Mouse (Mus musculus) mouse trophoblast stem cell (cell line): ENCODE measurements around the gene Gm11011.
"Not testable (repeated sequence)": the region's sequence is repeated elsewhere in the genome, so short reads cannot be mapped to it uniquely, and the experiment has no call there.

Experiments
- in situ Hi-C, 2 experiments: fragments of 300-500 bp; cut with MseI, MboI; formaldehyde crosslinking; loops; 2 replicates in 1 of 2; 3 replicates in 1 of 2; pipeline ENCODE4 v1.15.1; 2025

The Gm11011 gene

GRCm38 (mm10) chr2:169587645-169588044 is at the start of gene Gm11011:
Gene Gm11011 (minus strand): TSS chr2:169587745.
- in situ Hi-C loops: not testable (repeated sequence)

DNA sequence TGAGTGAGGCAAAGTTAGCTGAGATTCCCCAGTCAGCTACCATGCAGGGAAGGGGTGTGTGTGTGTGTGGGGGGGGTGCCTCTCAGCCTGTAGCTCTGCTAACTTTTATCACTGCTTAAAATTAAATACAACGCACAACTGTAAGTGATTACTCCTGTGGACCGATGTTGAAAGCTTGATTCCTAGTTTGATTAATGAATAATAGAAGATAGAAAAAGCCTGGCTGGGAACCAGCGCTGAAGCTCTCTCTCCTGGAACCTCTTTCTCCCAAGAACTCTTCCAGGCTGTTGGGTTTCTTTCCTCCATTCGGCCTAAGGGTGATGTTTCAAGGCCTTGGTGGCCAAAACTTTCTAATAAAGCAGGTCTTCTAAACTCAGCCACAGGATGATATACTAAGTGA is 48.9 kb upstream of the Gm11011 start:
- in situ Hi-C loops: no loop called here

- in situ Hi-C loops: no loop called here
Measured at GRCm38 (mm10) chr2:169635428-169635827, 47.9 kb upstream of the Gm11011 start.

GRCm38 (mm10) chr2:169634619-169635382 is 47.3 kb upstream of the Gm11011 start:
- in situ Hi-C loops: no loop called here

DNA sequence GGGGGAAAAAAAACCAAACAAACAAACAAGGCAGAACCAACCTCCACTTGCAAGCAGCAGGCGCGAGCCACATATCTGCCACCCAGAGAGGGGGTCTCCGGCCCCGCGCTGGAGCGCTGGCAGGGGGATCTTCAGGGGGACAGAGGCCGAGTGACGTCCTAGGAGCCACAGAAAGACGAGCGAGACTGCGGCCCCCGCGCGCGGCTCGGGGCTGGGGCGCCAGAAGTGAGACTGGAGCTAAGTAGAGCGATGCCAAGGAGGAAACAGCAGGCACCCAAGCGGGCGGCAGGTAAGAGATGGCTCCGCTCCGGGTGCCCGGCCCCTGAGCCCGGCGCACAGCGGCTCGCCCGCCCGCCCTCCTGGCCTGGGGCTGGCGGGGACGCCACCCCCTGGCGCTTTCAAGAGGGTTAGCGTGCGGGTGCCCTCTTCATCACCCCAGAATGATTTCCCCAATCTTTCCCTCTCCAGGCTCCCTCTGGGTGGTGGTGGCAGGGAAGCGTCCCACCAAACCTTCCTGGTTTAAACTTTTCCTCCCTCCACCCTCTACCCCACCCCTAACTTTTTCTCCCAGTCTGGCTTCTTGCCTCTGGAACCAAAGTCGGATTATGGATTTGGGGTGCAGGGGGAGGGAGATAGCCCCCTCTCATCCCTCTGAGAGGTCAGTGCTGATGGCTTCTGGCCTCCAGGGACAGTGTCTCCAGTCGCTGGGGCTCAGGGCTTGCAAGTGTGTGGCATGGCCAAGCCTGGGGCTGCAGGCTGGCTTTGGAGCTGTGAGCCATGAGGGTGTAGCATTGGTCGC is 46.1 kb upstream of the Gm11011 start:
- in situ Hi-C loops: no loop called here

- in situ Hi-C loops: no loop called here
Measured at GRCm38 (mm10) chr2:169632338-169633151, 45.0 kb upstream of the Gm11011 start, which contains the start of gene Tshz2. Gene Tshz2 (plus strand): TSS chr2:169633013.

- in situ Hi-C loops: no loop called here
Measured at GRCm38 (mm10) chr2:169630070-169630469, 42.5 kb upstream of the Gm11011 start.

GRCm38 (mm10) chr2:169621201-169621710 is 33.7 kb upstream of the Gm11011 start:
- in situ Hi-C loops: no loop called here

DNA sequence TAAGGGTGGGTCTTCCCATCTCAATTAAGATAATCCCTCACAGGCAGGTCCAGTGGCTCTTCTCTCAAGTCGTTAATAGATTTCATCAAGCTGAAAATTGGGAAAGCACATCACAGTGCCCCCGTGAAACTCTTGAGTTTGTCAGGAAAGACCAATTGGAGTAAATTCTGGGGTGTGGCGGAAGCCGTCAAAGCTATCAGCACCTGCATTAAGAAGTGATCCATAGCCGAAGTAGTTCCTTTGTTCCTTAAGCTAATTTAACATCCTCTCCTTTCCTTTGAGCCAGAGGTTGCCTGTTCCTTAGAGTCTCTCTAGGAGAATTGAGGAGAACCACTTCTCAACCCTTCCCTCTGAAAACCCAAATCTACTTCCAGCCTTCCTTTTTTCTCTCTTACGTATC is 28.5 kb upstream of the Gm11011 start:
- in situ Hi-C loops: no loop called here

GRCm38 (mm10) chr2:169614683-169615082 is 27.1 kb upstream of the Gm11011 start:
- in situ Hi-C loops: no loop called here

DNA sequence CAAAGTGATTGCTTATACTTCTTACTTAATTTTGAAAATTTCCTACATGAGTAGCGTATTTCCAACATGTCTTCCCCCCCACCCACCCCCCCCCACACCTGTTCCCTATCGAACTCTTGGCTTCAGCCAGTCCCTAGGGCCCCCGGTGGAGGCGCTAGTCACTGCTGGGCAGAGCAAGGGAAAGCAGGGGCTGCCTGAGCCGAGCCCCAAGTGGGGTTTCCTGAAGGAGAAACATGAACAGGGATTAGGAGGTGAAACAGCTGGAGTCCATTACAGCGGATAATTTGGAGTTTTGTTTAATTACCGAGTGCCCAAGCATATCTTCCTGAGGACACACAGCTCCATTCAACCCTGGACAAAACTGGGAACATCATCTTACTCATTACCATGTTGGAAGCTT is 24.0 kb upstream of the Gm11011 start:
- in situ Hi-C loops: no loop called here

GRCm38 (mm10) chr2:169610882-169611281 is 23.3 kb upstream of the Gm11011 start:
- in situ Hi-C loops: no loop called here

- in situ Hi-C loops: no loop called here
Measured at GRCm38 (mm10) chr2:169609956-169610355, 22.4 kb upstream of the Gm11011 start.

GRCm38 (mm10) chr2:169607787-169608186 is 20.2 kb upstream of the Gm11011 start:
- in situ Hi-C loops: no loop called here

DNA sequence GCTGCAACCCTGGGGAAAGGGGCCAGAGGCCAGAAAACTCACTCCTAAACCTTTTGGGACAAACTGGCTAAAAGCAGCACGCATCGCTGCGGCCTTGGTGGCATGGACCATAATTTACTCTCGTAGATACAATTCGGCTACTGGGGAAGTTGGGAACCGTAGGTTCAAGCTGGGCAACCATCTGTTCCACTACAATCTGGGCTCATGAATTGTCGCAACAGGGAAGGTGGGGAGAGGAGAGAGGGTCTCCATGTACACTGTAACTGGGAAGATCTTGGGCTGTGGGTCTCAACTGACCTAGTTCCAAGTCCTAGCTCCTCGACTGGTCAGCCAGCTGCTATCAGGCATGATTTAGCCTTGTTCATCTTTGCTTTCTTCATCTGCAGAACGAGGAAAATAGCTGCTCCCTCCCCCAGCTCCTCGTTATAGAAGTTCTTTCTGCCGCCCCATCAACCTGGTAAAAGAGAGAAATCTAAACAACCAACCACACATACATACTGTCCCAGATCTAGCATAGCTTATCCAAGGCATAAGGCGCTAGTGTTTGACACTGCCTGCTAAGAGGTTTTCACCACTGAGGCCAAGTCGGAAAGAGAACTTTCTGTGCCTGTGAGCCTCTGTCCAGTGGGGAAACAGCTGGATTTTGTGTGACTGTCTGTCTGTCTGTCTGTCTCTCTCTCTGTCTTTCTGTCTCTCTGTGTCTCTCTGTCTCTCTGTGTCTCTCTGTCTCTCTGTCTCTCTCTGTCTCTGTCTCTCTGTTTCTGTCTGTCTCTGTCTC is 19.5 kb upstream of the Gm11011 start:
- in situ Hi-C loops: no loop called here

GRCm38 (mm10) chr2:169600163-169600562 is 12.6 kb upstream of the Gm11011 start:
- in situ Hi-C loops: no loop called here

- in situ Hi-C loops: no loop called here
Measured at GRCm38 (mm10) chr2:169599591-169599990, 12.0 kb upstream of the Gm11011 start.

DNA sequence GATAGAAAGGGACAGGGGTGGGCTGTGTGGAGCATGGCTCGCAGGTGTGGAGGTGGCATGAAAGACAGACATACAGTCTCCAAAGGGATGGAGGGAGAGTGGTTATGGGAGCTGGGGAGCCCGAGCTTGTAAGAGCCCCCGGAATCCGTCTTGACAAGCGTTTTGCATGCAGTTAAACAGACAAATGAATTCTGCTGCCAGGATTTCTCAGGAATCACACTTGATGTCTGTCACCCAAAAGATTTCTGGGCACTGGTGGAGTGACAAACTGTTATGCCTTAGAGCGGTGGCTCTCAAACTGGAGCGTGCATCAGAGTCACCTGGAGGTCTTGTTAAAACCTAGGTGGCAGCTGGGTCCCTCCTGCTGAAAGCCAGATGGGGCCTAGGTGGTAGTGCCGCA is 10.4 kb upstream of the Gm11011 start:
- in situ Hi-C loops: no loop called here

- in situ Hi-C loops: no loop called here
Measured at GRCm38 (mm10) chr2:169597357-169597756, 9.8 kb upstream of the Gm11011 start.

- in situ Hi-C loops: no loop called here
Measured at GRCm38 (mm10) chr2:169593742-169594141, 6.2 kb upstream of the Gm11011 start.

DNA sequence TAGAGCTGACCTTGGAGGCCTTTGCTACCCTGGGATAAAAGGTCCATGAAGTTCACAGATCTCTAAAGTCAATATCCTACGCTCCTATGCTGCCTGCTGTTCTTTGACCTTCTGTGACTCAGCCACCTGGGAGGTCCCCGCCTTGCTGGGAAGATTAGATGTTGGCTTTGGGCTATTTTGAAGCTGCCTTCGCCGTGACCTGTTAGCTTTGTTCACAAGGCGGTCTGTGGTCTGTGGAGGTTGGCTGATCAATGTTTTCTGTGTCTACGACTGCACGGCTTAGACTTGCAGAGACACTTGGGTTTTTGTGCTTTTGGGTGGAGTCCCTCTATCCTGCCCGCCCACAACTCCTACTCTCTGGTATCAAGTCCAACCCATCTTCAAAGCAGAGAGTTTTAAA is 2.9 kb upstream of the Gm11011 start:
- in situ Hi-C loops: no loop called here
